Mouse (Mus musculus): ENCODE measurements around the gene AI481877. TPM values are rescaled to one million over a fixed set of nuclear protein-coding genes. Genes with fewer than 3 reads are reported as not detected.

Gene AI481877
- not detected for polyA plus RNA-seq (2014; fragmentation: Illumina TruSeq; extraction: RNeasy Lipid Tissue Mini Kit (QIAGEN cat#74804); ENCODE audit: insufficient read depth, low read depth, low replicate concordance)

GRCm38 (mm10) chr4:59138507-59139033 is at the start of gene AI481877:
AI481877 (minus strand) TSS chr4:59138983.

GRCm38 (mm10) chr4:59034918-59035785 is 103.6 kb downstream of the AI481877 start, which contains the start of gene Gng10:
Gng10 (plus strand) TSS chr4:59035088.

GRCm38 (mm10) chr4:59002948-59003805 is 135.6 kb downstream of the AI481877 start, which contains the start of gene Gm20503:
Gm20503 (plus strand) TSS chr4:59003210.

GRCm38 (mm10) chr4:58994762-58995161 is 144.0 kb downstream of the AI481877 start, which contains the start of gene Dnajc25:
Dnajc25 (plus strand) TSS chr4:58995062.

Other genes with a start within 250 kb of the AI481877 start
- gene Ecpas, start 226.2 kb downstream of the AI481877 start, polyA plus RNA-seq (2014; fragmentation: Illumina TruSeq; extraction: RNeasy Lipid Tissue Mini Kit (QIAGEN cat#74804); ENCODE audit: insufficient read depth, low read depth, low replicate concordance), result 18.0 TPM
- gene Zkscan16, start 195.4 kb downstream of the AI481877 start, polyA plus RNA-seq (2014; fragmentation: Illumina TruSeq; extraction: RNeasy Lipid Tissue Mini Kit (QIAGEN cat#74804); ENCODE audit: insufficient read depth, low read depth, low replicate concordance), result not detected
- gene Ptgr1, start 151.9 kb downstream of the AI481877 start, polyA plus RNA-seq (2014; fragmentation: Illumina TruSeq; extraction: RNeasy Lipid Tissue Mini Kit (QIAGEN cat#74804); ENCODE audit: insufficient read depth, low read depth, low replicate concordance), result 26.4 TPM
- gene Dnajc25, start 143.9 kb downstream of the AI481877 start, polyA plus RNA-seq (2014; fragmentation: Illumina TruSeq; extraction: RNeasy Lipid Tissue Mini Kit (QIAGEN cat#74804); ENCODE audit: insufficient read depth, low read depth, low replicate concordance), result 6.3 TPM
- not detected for gene Gm20503, start 135.8 kb downstream of the AI481877 start, polyA plus RNA-seq (2014; fragmentation: Illumina TruSeq; extraction: RNeasy Lipid Tissue Mini Kit (QIAGEN cat#74804); ENCODE audit: insufficient read depth, low read depth, low replicate concordance)
- gene Gng10, start 103.9 kb downstream of the AI481877 start, polyA plus RNA-seq (2014; fragmentation: Illumina TruSeq; extraction: RNeasy Lipid Tissue Mini Kit (QIAGEN cat#74804); ENCODE audit: insufficient read depth, low read depth, low replicate concordance), result 60.6 TPM
- gene Ugcg, start 50.3 kb upstream of the AI481877 start, polyA plus RNA-seq (2014; fragmentation: Illumina TruSeq; extraction: RNeasy Lipid Tissue Mini Kit (QIAGEN cat#74804); ENCODE audit: insufficient read depth, low read depth, low replicate concordance), result 17.8 TPM

Data from lung, adult 10 weeks (tissue).